ENCODE assay signal across 8 mouse cellular contexts in genomic region chr10:115251088-115251934, GRCm38 (mm10). TPM values are rescaled to one million over a fixed set of nuclear protein-coding genes. Genes with fewer than 3 reads are reported as not detected.
DNase-seq lines count a peak whose midpoint lies in the region; ATAC-seq and TF ChIP-seq lines count a peak whose summit lies in the region.

TSS of gene Tbc1d15 (minus strand) at chr10:115251467.

- H3K4me1 ChIP-seq in bone marrow macrophage, adult 2 months (ENCODE audit: control insufficient read depth, insufficient read depth, low read length): peaks cover 26% of the 10 kb centered on the region
- H3K4me1 ChIP-seq in embryonic fibroblast, embryonic 13.5 days (ENCODE audit: control insufficient read depth, insufficient read depth, low read length): peaks cover 6% of the 10 kb centered on the region; the same call in 1 of the 2 replicates
- peaks cover 13% of the 10 kb centered on the region; the same call in 1 of the 2 replicates for H3K4me1 ChIP-seq in kidney, embryonic 14.5 days (ENCODE audit: control insufficient read depth, insufficient read depth, low read length)
- H3K4me1 ChIP-seq in limb, embryonic 15.5 days: peaks cover 18% of the 10 kb centered on the region

- under 1% methylated on average over 57 of the region's 67 CpGs for WGBS in kidney, embryonic 14.5 days
- under 1% methylated on average over 67 of the region's 67 CpGs for WGBS in limb, embryonic 15.5 days

- no peak for TF ChIP-seq CTCF in bone marrow macrophage, adult 2 months (IDR thresholded peaks at IDR 0.05; ENCODE audit: low read depth, low read length)
- no peak for TF ChIP-seq CTCF in embryonic fibroblast, embryonic 13.5 days (IDR thresholded peaks at IDR 0.05; ENCODE audit: borderline replicate concordance, insufficient read depth, low read length)

- H3K9me3 ChIP-seq in kidney, embryonic 14.5 days (ENCODE audit: control insufficient read depth, low read length): no peaks in the 10 kb centered on the region
- H3K9me3 ChIP-seq in limb, embryonic 15.5 days: no peaks in the 10 kb centered on the region

- ATAC-seq in kidney, embryonic 14.5 days (ENCODE audit: low FRiP score, low TSS enrichment): peak; percentile 97
- peak; percentile 93 for ATAC-seq in limb, embryonic 15.5 days (ENCODE audit: insufficient number of reproducible peaks, low FRiP score, low TSS enrichment, low read depth)

- no peak for TF ChIP-seq POLR2A in bone marrow macrophage, adult 2 months (IDR thresholded peaks at IDR 0.05; ENCODE audit: borderline replicate concordance, low read depth, low read length)
- peak; percentile 66 for TF ChIP-seq POLR2A in embryonic fibroblast, embryonic 13.5 days (IDR thresholded peaks at IDR 0.05; ENCODE audit: low read depth, low read length)

- no peaks in the 10 kb centered on the region for H3K27me3 ChIP-seq in kidney, embryonic 14.5 days (ENCODE audit: control insufficient read depth, insufficient read depth, low read length)
- H3K27me3 ChIP-seq in limb, embryonic 15.5 days: no peaks in the 10 kb centered on the region

- no peaks in the 10 kb centered on the region for H3K36me3 ChIP-seq in kidney, embryonic 14.5 days (ENCODE audit: control insufficient read depth, insufficient read depth, low read length)
- no peaks in the 10 kb centered on the region for H3K36me3 ChIP-seq in limb, embryonic 15.5 days

- peak within 1 kb of the TSS; percentile 87 for H3K9ac ChIP-seq in kidney, embryonic 14.5 days (ENCODE audit: low read depth, low read length)
- peak within 1 kb of the TSS; percentile 74 for H3K9ac ChIP-seq in limb, embryonic 15.5 days

- peak within 1 kb of the TSS; percentile 74 for H3K4me3 ChIP-seq in bone marrow macrophage, adult 2 months (ENCODE audit: insufficient read depth, low read length)
- peak within 1 kb of the TSS; percentile 95 for H3K4me3 ChIP-seq in embryonic fibroblast, embryonic 13.5 days (ENCODE audit: insufficient read depth, low read length)
- H3K4me3 ChIP-seq in kidney, embryonic 14.5 days (ENCODE audit: low read length): peak within 1 kb of the TSS; percentile 93
- H3K4me3 ChIP-seq in limb, embryonic 15.5 days: peak within 1 kb of the TSS; percentile 73

- peak within 1 kb of the TSS; percentile 68 for H3K4me2 ChIP-seq in kidney, embryonic 14.5 days (replicated peaks; ENCODE audit: low read depth, low read length)
- H3K4me2 ChIP-seq in limb, embryonic 15.5 days: peak within 1 kb of the TSS; percentile 62

- peak; percentile 99 for DNase-seq in A20 (ENCODE audit: low read depth, low spot score)
- peak; percentile 96 to 98 for DNase-seq in heart, adult 9 months (ENCODE audit: low spot score in 2 of 2)
- peak; percentile 93 to 96 for DNase-seq in monocyte, adult 2 months (ENCODE audit: low read depth in 1 of 2, low spot score in 2 of 2)
- peak; percentile 96 to 98 for DNase-seq in spleen, postnatal 36 days (ENCODE audit: low spot score in 2 of 2)

- H3K27ac ChIP-seq in bone marrow macrophage, adult 2 months (ENCODE audit: insufficient read depth, low read depth, low read length): peak within 1 kb of the TSS; percentile 63
- H3K27ac ChIP-seq in embryonic fibroblast, embryonic 13.5 days (ENCODE audit: insufficient read depth, low read length): peak within 1 kb of the TSS; percentile 43; the same call in 1 of the 2 replicates
- H3K27ac ChIP-seq in kidney, embryonic 14.5 days (ENCODE audit: low read depth, low read length): peak within 1 kb of the TSS; percentile 69; the same call in 1 of the 2 replicates
- H3K27ac ChIP-seq in limb, embryonic 15.5 days: peak within 1 kb of the TSS; percentile 74

RNA-seq across cellular contexts. Expression of gene Tbc1d15, which starts in this region (rescaled TPM):
- polyA plus RNA-seq in bone marrow macrophage, adult 2 months (2012; ENCODE audit: insufficient read depth, insufficient read length, missing spikeins): 72.1 and 78.1 TPM in 2 replicates
- polyA plus RNA-seq in embryonic fibroblast, embryonic 13.5 days (2011; ENCODE audit: insufficient read length, low read depth, missing spikeins): 91.5 and 93.5 TPM in 2 replicates
- polyA plus RNA-seq in kidney, embryonic 14.5 days (2014; fragmentation: Nextera tagmentation; extraction: Ambion mirVana): 37.4 and 67.5 TPM in 2 replicates
- 52.5 and 59.9 TPM in 2 replicates for polyA plus RNA-seq in limb, embryonic 15.5 days (2015; fragmentation: Nextera tagmentation; extraction: Ambion mirVana)

Comparison
In these comparisons a context has a peak if more than half of its experiments do, and no peak if none do; other contexts are left out.
1. Peak in every context shown above with its lines: DNase-seq, ATAC-seq, H3K4me3 ChIP-seq and H3K27ac ChIP-seq.